9 mouse cellular contexts compared by ENCODE assay signal in genomic region chr11:31675430-31675829, GRCm38 (mm10). TPM values are rescaled to one million over a fixed set of nuclear protein-coding genes. Genes with fewer than 3 reads are reported as not detected.
DNase-seq lines count a peak whose midpoint lies in the region; ATAC-seq and TF ChIP-seq lines count a peak whose summit lies in the region.
"Had no signal": no experiment of that assay in that cellular context is flagged by ENCODE, and none has a peak within 500 bp of the region (broad histone marks: within the 10 kb centered on the region; RNA-seq: fewer than 3 reads in every experiment).

No protein-coding gene starts in this region.

- H3K9ac ChIP-seq in heart, adult 2 months (ENCODE audit: low read depth, low read length): no peak overlapping the region
- H3K9ac ChIP-seq in forebrain, embryonic 16.5 days (replicated peaks; ENCODE audit: low read depth, low read length): no peak overlapping the region
- H3K9ac ChIP-seq: limb, embryonic 13.5 days had no signal

- H3K27me3 ChIP-seq in heart, adult 2 months (ENCODE audit: control insufficient read depth, insufficient read depth, low read length): no peaks in the 10 kb centered on the region
- no peaks in the 10 kb centered on the region for H3K27me3 ChIP-seq in heart, embryonic 10.5 days (ENCODE audit: insufficient read depth, poor library complexity, severe bottlenecking)
- no peaks in the 10 kb centered on the region for H3K27me3 ChIP-seq in forebrain, embryonic 16.5 days (replicated peaks; ENCODE audit: control insufficient read depth, insufficient read depth, low read length)
- H3K27me3 ChIP-seq: limb, embryonic 13.5 days had no signal

- WGBS in heart, adult 2 months: 46% methylated on average over 2 of the region's 2 CpGs
- 46% methylated on average over 2 of the region's 2 CpGs for WGBS in heart, embryonic 10.5 days
- 36% methylated on average over 2 of the region's 2 CpGs for WGBS in forebrain, embryonic 16.5 days

- H3K4me3 ChIP-seq in heart, adult 2 months: no peak overlapping the region
- H3K4me3 ChIP-seq in heart, embryonic 10.5 days: no peak overlapping the region
- H3K4me3 ChIP-seq in forebrain, embryonic 16.5 days (replicated peaks; ENCODE audit: low read length): no peak overlapping the region
- H3K4me3 ChIP-seq: limb, embryonic 13.5 days had no signal

- no peaks in the 10 kb centered on the region for H3K9me3 ChIP-seq in heart, embryonic 10.5 days
- H3K9me3 ChIP-seq in forebrain, embryonic 16.5 days (ENCODE audit: control insufficient read depth, low read length): no peaks in the 10 kb centered on the region
- H3K9me3 ChIP-seq: limb, embryonic 13.5 days had no signal

- intact Hi-C loops in heart, adult 2 months (cut with DNase I): loop anchor here (1.0 to 10.0 kb wide), 5 partner anchors 37 to 487 kb away; no protein-coding TSS in a partner anchor

- H3K4me1 ChIP-seq in heart, adult 2 months (ENCODE audit: control insufficient read depth, insufficient read depth, low read length): peaks cover 1% of the 10 kb centered on the region
- peaks cover 7% of the 10 kb centered on the region for H3K4me1 ChIP-seq in heart, embryonic 10.5 days
- peaks cover 15% of the 10 kb centered on the region for H3K4me1 ChIP-seq in forebrain, embryonic 16.5 days (replicated peaks; ENCODE audit: control insufficient read depth, insufficient read depth, low read length)

- H3K36me3 ChIP-seq in heart, adult 2 months (ENCODE audit: control insufficient read depth, insufficient read depth, low read length): no peaks in the 10 kb centered on the region
- H3K36me3 ChIP-seq in heart, embryonic 10.5 days: no peaks in the 10 kb centered on the region
- H3K36me3 ChIP-seq in forebrain, embryonic 16.5 days (ENCODE audit: control insufficient read depth, insufficient read depth): no peaks in the 10 kb centered on the region
- H3K36me3 ChIP-seq: limb, embryonic 13.5 days had no signal

- H3K27ac ChIP-seq in heart, adult 2 months: no peak overlapping the region
- no peak overlapping the region for H3K27ac ChIP-seq in heart, embryonic 10.5 days
- no peak overlapping the region for H3K27ac ChIP-seq in forebrain, embryonic 16.5 days (ENCODE audit: low read length)
- H3K27ac ChIP-seq: limb, embryonic 13.5 days had no signal

- ATAC-seq in megakaryocyte progenitor cell, adult 5-6 weeks (replicated peaks; ENCODE audit: poor library complexity): peak; percentile 45
- ATAC-seq in forebrain, embryonic 16.5 days: no peak

- TF ChIP-seq POLR2A in heart, adult 2 months (IDR thresholded peaks at IDR 0.05; ENCODE audit: insufficient read depth, low read depth, low read length): no peak

- H3K79me2 ChIP-seq in heart, adult 2 months (replicated peaks; ENCODE audit: control insufficient read depth, insufficient read depth, low read length): no peaks in the 10 kb centered on the region; the same call in 1 of the 2 replicates

- DNase-seq in heart, adult 2 months: no peak
- DNase-seq in heart, embryonic 10.5 days (ENCODE audit: low spot score): no peak
- peak; percentile 75 for DNase-seq in thymus, postnatal 0 days (ENCODE audit: low spot score)
- DNase-seq in thymus, postnatal 36 days: no peak
- peak; percentile 59 for DNase-seq in cerebellum, adult 9-11 months
- DNase-seq in kidney, adult 9 months: peak; percentile 84

- no peak overlapping the region for H3K4me2 ChIP-seq in forebrain, embryonic 16.5 days (ENCODE audit: low read length)
- H3K4me2 ChIP-seq: limb, embryonic 13.5 days had no signal

- 0 out of 2 replicates have a peak, but pooled peaks have one; percentile 29 for TF ChIP-seq EP300 in heart, adult 2 months (IDR thresholded peaks at IDR 0.05; ENCODE audit: insufficient read depth, low read depth, low read length)

- peak; percentile 88 for TF ChIP-seq CTCF in heart, adult 2 months (IDR thresholded peaks at IDR 0.05)

RNA-seq across cellular contexts. Expression of gene Bod1, which starts 3.7 kb away (rescaled TPM):
- 100 to 1,000 TPM; 125 to 140 TPM for total RNA-seq in heart, adult 2 months (2021)
- 105 and 181 TPM in 2 replicates for polyA plus RNA-seq in heart, adult 2 months (2012; rRNA removed)
- 65.5 and 81.7 TPM in 2 replicates for polyA plus RNA-seq in heart, embryonic 10.5 days (2016; fragmentation: Nextera tagmentation; extraction: Ambion mirVana)
- polyA plus RNA-seq in thymus, postnatal 0 days (2015; fragmentation: Nextera tagmentation; extraction: Ambion mirVana): 36.8 and 39.5 TPM in 2 replicates
- 16.2 and 17.8 TPM in 2 replicates for total RNA-seq in megakaryocyte progenitor cell, adult 5-6 weeks (2015)
- 16.4 and 19.2 TPM in 2 replicates for total RNA-seq in megakaryocyte progenitor cell, adult 5-6 weeks (2017)
- 141 and 143 TPM in 2 replicates for polyA plus RNA-seq in forebrain, embryonic 16.5 days (2015; fragmentation: Nextera tagmentation; extraction: Ambion mirVana)

Comparison
In these comparisons a context has a peak if more than half of its experiments do, and no peak if none do; other contexts are left out.
1. DNase-seq: peak in thymus, postnatal 0 days (single experiment), cerebellum, adult 9-11 months (single experiment) and kidney, adult 9 months (single experiment); none in heart, adult 2 months (0 of 2), heart, embryonic 10.5 days (single experiment) and thymus, postnatal 36 days (0 of 2).